Mouse (Mus musculus) liver, postnatal 0 days (tissue): Measurements from ENCODE around the gene Bach2.

Experiments used
- CTCF ChIP-seq: sonication (generic); IDR thresholded peaks from 2 replicates; pipeline ENCODE4 v1.5.1; 2016; ENCODE audit warnings: antibody characterized with exemption, low read depth
- EP300 ChIP-seq: IDR thresholded peaks from 2 replicates; pipeline ENCODE4 v1.6.1; 2016; ENCODE audit warnings: antibody characterized with exemption, low read depth, mild to moderate bottlenecking

DNA sequence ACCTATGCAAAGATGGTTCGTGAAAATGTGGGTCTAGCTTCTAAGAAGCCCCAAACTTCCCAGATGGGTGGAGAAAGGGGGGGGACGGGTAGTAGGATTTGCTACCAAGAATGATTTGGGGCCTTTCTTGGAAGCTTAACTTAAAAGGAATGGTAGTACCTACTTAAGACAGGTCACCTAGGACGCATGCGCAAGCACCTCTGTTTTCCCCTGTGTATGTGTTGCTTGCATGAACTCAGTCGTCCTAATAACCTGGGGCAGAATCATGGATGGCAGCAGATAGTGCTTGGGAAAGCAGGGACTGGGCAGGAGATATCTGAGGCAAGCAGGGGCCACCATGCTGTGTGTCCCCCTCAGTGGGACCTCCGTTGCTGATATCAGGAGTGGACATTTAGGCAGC is 7.4 kb downstream of the Bach2 start:
- TF ChIP-seq CTCF = no peak
- TF ChIP-seq EP300 = no peak
